Mouse (Mus musculus): ENCODE measurements around the gene Dcaf1.

Dcaf1 gene

GRCm38 (mm10) chr9:106906597-106906996 is 84.9 kb downstream of the Dcaf1 start:
- no peak for DNase-seq (ENCODE audit: low spot score in 2 of 2)

GRCm38 (mm10) chr9:106908174-106908573 is 86.5 kb downstream of the Dcaf1 start:
- DNase-seq (ENCODE audit: low spot score in 2 of 2): no peak

DNA sequence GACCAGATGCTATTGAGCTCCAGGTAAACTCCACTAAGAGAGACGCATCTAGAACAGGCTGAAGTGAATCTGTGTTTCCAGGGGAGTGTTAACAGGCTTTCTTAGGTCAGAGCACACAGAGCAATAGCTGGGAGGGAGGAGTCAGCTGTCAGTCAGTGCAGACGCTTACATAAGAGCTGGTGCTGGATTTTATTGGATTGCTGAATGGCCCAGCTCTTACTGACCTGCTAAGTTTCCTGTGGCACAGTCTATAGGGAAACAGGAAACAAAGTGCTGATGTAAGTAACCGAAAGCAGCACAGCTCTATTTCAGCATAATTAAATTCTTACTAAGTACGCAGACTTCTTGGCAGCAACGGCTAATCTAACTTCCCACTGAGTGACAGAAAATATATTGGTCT is 87.0 kb downstream of the Dcaf1 start:
- no peak for DNase-seq (ENCODE audit: low spot score in 2 of 2)

DNA sequence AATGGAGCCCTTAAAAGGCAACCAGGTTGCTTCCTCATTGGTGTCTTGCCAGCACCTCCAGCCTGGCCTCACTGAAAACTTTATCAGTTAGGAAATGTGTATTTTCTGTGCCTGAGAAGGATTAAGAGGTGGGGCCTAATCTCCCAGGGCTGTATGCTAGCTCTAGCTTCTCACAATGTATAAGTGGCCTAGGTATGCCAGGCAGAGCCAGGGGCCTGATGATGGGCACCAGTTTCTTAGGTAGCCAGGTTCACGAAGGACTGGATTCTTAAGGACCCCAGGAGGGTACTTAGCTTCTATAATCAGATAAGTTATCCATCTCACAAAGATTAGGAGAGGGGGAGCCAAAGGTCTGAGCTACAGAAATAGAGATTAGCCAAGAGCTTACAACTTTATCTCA is 90.0 kb downstream of the Dcaf1 start:
- no peak for DNase-seq (ENCODE audit: low spot score in 2 of 2)

DNA sequence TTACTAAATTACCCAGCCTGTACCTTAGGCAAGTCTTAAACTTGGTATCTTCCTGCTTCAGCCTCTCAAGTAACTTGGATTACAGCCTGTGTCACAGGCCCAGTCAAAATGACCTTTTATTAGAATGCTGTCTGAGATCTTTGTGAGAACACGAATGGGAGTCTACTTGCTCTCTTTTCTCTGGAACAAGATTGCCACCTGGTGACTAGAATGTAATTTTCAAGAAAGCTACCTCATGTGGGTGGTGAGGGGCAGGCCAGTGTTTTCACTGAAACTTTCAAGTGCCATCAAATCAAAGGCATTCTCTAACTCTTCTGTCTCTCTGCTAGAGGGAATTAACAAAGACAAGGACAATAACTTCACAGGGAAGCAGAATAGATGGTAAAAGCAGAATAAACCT is 92.1 kb downstream of the Dcaf1 start:
- no peak for DNase-seq (ENCODE audit: low spot score in 2 of 2)

- no peak for DNase-seq (ENCODE audit: low spot score in 2 of 2)
These were observed 93.2 kb downstream of the Dcaf1 start for GRCm38 (mm10) chr9:106914878-106915277.

All from cerebellum, postnatal 4 days (tissue).